Mouse (Mus musculus) intestine, embryonic 15.5 days (tissue): ENCODE results near the gene Fgd3. TPM values are rescaled to one million over a fixed set of nuclear protein-coding genes. Genes with fewer than 3 reads are reported as not detected.

ENCODE experiments used
- ATAC-seq: fragments of 200-750 bp; cut with Nextera tagmentation; 2 replicates; pipeline ENCODE4 v1.8.0; 2017; ENCODE audit warnings: moderate TSS enrichment, moderate library complexity
- H3K27ac ChIP-seq: fragments of 300-500 bp; sonication (generic); 2 replicates; pipeline ENCODE4 v1.5.1; 2015; ENCODE audit warnings: mild to moderate bottlenecking, inconsistent platforms
- H3K27me3 ChIP-seq: fragments of 300-500 bp; sonication (generic); replicated peaks from 2 replicates; pipeline ENCODE4 v1.6.1; 2015; ENCODE audit warnings: inconsistent platforms
- H3K36me3 ChIP-seq: fragments of 300-500 bp; sonication (generic); 2 replicates; pipeline ENCODE4 v1.6.1; 2015; ENCODE audit warnings: inconsistent platforms
- H3K4me1 ChIP-seq: fragments of 300-500 bp; sonication (generic); replicated peaks from 2 replicates; pipeline ENCODE4 v1.6.1; 2015; ENCODE audit warnings: inconsistent platforms
- H3K4me2 ChIP-seq: fragments of 300-500 bp; sonication (generic); replicated peaks from 2 replicates; pipeline ENCODE4 v1.6.1; 2015; ENCODE audit warnings: mild to moderate bottlenecking, inconsistent platforms
- H3K4me3 ChIP-seq: fragments of 300-500 bp; sonication (generic); replicated peaks from 2 replicates; pipeline ENCODE4 v1.5.1; 2015; ENCODE audit warnings: inconsistent platforms
- H3K9ac ChIP-seq: fragments of 300-500 bp; sonication (generic); 2 replicates; pipeline ENCODE4 v1.6.1; 2015; ENCODE audit warnings: inconsistent platforms
- H3K9me3 ChIP-seq: fragments of 300-500 bp; sonication (generic); 2 replicates; pipeline ENCODE4 v1.6.1; 2016; ENCODE audit warnings: inconsistent platforms
- WGBS: fragments of 180-500 bp; shearing (Covaris S2); methylation state at CpG from one replicate; pipeline ENCODE4 v1.1.7; 2015; 5-methylcytosine and 5-hydroxymethylcytosine counted together
- polyA plus RNA-seq: library from polyadenylated mRNA; unstranded; fragments of >200 nt; fragmentation: Nextera tagmentation; extraction: Ambion mirVana; gene quantifications from 2 replicates; pipeline ENCODE4 v1.2.1, GENCODE M21; 2015

Gene Fgd3
- 0.94 and 0.95 TPM in 2 replicates for polyA plus RNA-seq

DNA sequence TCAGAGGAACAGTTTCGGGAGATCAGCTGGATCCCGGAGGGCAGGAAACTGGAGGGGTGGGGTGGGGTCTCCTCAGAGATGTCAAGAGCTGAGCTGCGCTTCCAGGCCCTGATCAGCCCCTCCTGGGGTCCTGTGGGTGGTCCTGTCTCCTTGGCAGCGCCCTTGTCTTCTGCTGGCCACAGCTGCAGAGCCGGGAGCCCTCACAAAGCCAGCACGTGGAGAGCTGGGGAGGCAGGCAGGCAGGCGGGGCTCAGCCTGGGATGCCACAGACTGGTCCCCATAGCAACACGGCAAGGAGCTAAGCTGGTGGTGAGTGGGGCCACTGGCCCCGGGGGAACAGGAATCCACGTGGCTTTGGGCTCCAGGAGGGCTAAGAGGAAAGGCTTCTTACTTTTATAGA, at the start of gene Fgd3:
Fgd3 (minus strand) TSS at position 272 of the 400 bp plus-strand sequence.
- Histone ChIP-seq H3K4me3 (no peak within 1 kb of the TSS), H3K4me1 (peaks cover 15% of the 10 kb centered on the region), H3K9ac (peak within 1 kb of the TSS; percentile 41), H3K36me3 (no peaks in the 10 kb centered on the region), H3K27me3 (no peaks in the 10 kb centered on the region), H3K4me2 (peak within 1 kb of the TSS; percentile 54), H3K27ac (no peak within 1 kb of the TSS), H3K9me3 (no peaks in the 10 kb centered on the region)
- ATAC-seq: peak; percentile 74
- WGBS: 4% methylated on average over 10 of the region's 10 CpGs

DNA sequence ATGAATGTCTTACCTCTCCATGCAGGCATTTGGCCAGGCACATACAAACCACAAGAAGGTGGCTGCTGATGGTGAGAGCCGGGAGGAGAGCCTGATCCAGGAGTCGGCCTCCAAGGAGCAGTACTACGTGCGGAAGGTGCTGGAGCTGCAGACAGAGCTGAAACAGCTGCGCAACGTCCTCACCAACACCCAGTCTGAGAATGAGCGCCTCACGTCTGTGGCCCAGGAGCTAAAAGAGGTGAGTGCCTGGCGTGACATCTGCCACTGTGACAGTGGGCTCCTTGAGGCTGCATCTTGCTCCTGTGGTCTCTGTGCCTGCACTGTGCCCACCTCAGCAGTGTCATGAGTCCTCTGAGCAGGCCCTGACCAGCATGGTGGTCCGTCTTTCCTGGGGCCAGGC, 49.3 kb upstream of the Fgd3 start:
- no peak overlapping the region for H3K27ac ChIP-seq
- peaks cover 14% of the 10 kb centered on the region for H3K4me1 ChIP-seq
- 0 out of 2 replicates have a peak, but pooled peaks cover 5% of the 10 kb centered on the region for H3K36me3 ChIP-seq
- H3K4me3 ChIP-seq: no peak overlapping the region
- no peak overlapping the region for H3K9ac ChIP-seq
- no peaks in the 10 kb centered on the region for H3K27me3 ChIP-seq
- no peaks in the 10 kb centered on the region for H3K9me3 ChIP-seq
- no peak for ATAC-seq
- 89% methylated on average over 10 of the region's 10 CpGs for WGBS
- no peak overlapping the region for H3K4me2 ChIP-seq

DNA sequence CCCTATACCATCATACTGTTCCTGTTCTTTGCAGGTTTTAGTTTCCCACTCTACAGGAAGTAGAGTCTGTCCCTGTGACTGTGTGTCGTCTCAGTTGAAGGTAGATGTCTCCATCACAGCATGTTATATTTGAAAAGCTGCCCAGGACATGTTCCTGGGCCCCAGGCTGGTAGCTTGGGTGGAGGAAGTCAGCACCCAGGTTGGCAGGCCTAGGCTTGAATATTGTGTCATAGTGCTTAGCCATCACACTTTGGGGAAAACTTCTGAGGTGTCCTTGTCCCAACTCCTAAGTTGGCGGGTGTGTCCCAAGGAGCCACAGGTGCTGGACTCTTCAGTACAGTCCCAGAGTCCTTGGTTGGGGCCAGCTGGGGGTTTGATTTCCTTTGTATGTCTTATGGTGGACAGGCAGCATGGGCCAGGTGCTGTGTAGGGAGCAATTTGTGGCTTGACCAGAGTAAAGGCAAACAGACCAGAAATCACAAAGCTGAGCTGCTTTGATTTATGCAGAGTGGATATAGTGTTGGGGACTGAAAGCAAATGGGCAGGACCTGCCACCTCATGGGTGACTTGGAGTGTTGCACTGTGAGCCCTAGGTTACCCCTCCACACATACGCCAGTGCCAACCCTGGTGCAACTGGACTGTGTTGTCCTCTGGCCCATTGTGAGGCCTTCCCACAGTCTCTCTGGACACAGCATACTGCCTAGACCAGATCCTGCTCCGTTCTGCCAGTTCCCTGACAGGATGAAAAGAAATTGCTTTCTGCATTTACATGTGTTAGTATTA, 47.7 kb upstream of the Fgd3 start:
- 78% methylated on average over 4 of the region's 4 CpGs for WGBS
- Histone ChIP-seq H3K27ac (no peak overlapping the region), H3K9me3 (no peaks in the 10 kb centered on the region)

DNA sequence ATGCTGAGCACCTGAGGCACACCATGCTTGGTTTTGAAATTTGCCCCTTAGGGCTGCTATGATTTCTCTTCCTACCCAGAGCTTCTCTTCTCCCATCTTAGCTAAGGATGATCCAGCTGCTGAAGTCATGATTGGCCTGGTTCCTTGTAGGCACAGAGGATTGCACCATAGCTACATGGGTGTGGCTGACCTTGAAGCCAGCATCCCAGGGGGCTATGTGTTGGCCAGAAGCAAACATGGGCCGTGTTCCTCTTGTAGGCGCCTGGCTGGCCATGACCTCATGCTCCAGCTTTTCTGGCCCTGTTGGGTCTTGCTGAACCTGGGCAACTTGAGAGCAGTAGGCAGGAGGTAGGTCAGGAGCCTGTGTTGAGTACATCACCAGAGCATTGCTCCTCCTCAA, 44.6 kb upstream of the Fgd3 start:
- H3K4me3 ChIP-seq: no peak overlapping the region
- WGBS: 64% methylated on average over 2 of the region's 2 CpGs
- no peak for ATAC-seq

More for the DNA sequence above, 47.7 kb upstream of the Fgd3 start:
- Histone ChIP-seq H3K36me3 (0 out of 2 replicates have a peak, but pooled peaks cover 5% of the 10 kb centered on the region), H3K4me3 (no peak overlapping the region), H3K9ac (no peak overlapping the region), H3K27me3 (no peaks in the 10 kb centered on the region), H3K4me2 (no peak overlapping the region), H3K4me1 (peaks cover 15% of the 10 kb centered on the region)
- no peak for ATAC-seq

DNA sequence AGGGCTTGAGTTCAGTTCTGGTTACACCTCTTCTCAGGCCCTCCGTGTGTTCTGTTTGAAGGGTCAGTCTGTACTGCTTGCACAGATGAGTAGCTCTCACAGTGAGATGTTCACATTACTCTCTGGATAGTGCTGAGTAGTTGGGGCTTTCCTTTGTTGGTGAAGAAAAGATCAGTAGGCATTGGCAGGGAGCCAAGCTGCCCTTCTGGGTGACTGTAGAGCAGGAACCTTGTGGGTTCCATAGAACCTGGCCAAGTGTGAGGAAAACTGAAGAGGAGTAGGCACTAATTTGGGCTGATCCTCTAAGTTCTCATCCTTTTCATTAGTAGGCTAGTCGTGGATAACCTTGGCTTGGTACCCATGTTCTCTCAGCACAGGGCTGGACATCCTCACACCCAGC, 42.7 kb upstream of the Fgd3 start:
- H3K9ac ChIP-seq: no peak overlapping the region
- peaks cover 13% of the 10 kb centered on the region for H3K4me1 ChIP-seq
- H3K27ac ChIP-seq: no peak overlapping the region
- H3K27me3 ChIP-seq: no peaks in the 10 kb centered on the region
- no peak overlapping the region for H3K4me2 ChIP-seq
- no peak overlapping the region for H3K4me3 ChIP-seq
- ATAC-seq: no peak; the same call in 1 of the 2 replicates
- H3K9me3 ChIP-seq: no peaks in the 10 kb centered on the region
- 85% methylated on average over 2 of the region's 2 CpGs for WGBS
- H3K36me3 ChIP-seq: no peaks in the 10 kb centered on the region

More for the DNA sequence above, 44.6 kb upstream of the Fgd3 start:
- Histone ChIP-seq H3K4me2 (no peak overlapping the region), H3K9me3 (no peaks in the 10 kb centered on the region), H3K9ac (no peak overlapping the region), H3K36me3 (0 out of 2 replicates have a peak, but pooled peaks cover 4% of the 10 kb centered on the region), H3K4me1 (peaks cover 13% of the 10 kb centered on the region), H3K27me3 (no peaks in the 10 kb centered on the region), H3K27ac (no peak overlapping the region)

DNA sequence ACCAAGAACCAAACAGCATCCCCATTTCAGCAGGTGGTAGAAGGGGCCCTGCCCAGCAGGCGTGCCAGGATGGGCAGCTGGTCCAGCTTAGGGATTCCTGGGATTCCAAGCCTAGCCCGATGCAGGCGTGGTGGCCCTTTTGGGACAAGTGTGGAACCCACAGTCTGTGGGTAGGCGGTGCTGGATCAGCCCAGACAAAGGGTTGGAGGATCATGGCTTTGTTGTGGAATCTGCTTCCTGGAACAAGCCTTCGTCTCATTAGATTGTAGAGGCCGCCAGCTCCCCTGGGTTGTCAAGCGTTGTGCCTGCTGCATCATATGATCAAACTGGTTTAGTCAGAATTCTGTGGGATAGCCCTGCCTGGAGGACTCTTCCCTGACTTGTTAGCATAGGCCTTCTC, 42.3 kb upstream of the Fgd3 start:
- no peak overlapping the region for H3K9ac ChIP-seq
- H3K27ac ChIP-seq: no peak overlapping the region
- peak; percentile 17; the same call in 1 of the 2 replicates for ATAC-seq
- no peaks in the 10 kb centered on the region for H3K27me3 ChIP-seq
- H3K9me3 ChIP-seq: no peaks in the 10 kb centered on the region
- H3K4me3 ChIP-seq: no peak overlapping the region
- H3K4me1 ChIP-seq: peaks cover 13% of the 10 kb centered on the region
- H3K36me3 ChIP-seq: no peaks in the 10 kb centered on the region
- no peak overlapping the region for H3K4me2 ChIP-seq
- WGBS: 77% methylated on average over 7 of the region's 7 CpGs

DNA sequence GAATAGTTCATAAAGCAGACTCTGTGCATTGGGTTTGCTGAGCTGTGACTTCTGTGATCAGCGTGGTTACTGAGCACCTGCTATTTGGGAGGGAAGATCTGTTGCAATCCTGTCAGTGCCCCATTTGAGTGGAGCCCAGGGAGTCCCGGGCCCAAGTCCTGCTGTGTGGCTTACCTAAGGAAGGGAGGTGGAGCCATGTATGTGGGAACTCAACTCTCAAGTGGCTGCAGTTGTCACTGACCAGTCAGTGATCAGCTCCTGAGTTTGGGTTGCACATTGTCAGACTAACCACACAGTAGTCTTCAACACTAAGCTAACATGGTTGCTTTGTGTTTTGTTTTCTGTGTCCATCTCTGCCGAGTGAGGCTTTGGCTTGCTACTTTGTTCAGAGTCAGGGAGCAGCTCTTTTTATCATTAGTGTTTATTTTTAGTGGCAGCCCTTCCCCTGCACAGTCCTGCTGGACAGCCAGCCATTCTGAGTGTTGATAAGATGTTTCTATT, 40.8 kb upstream of the Fgd3 start:
- H3K27ac ChIP-seq: 0 out of 2 replicates have a peak overlapping the region, but pooled peaks have one; percentile 1
- no peak overlapping the region for H3K9ac ChIP-seq
- H3K4me3 ChIP-seq: no peak overlapping the region
- no peaks in the 10 kb centered on the region for H3K9me3 ChIP-seq
- WGBS: 15% methylated on average over 3 of the region's 3 CpGs
- H3K4me2 ChIP-seq: no peak overlapping the region
- no peak for ATAC-seq
- H3K27me3 ChIP-seq: no peaks in the 10 kb centered on the region
- peaks cover 13% of the 10 kb centered on the region for H3K4me1 ChIP-seq
- H3K36me3 ChIP-seq: no peaks in the 10 kb centered on the region

DNA sequence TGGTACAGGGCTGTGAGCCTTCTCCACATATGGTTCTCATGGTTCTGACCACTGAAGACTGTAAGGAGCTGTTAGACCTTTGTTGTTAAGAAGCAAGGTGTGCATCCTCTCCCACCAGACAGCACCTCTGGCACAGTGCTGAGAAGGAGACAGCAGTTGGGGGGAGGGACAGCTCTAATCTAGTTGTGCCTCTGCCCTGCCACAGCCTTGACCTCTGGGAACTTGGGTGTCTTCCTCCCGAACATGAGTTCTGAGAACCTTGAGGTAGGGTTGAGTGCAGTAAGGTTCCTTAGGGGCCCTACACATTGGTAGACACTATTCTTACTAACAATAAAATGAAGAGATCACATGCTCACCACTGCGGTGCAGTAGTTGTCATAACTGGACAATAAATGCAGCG, 38.1 kb upstream of the Fgd3 start:
- H3K9ac ChIP-seq: no peak overlapping the region
- no peaks in the 10 kb centered on the region for H3K9me3 ChIP-seq
- H3K4me3 ChIP-seq: no peak overlapping the region
- peaks cover 13% of the 10 kb centered on the region for H3K4me1 ChIP-seq
- 80% methylated on average over 3 of the region's 3 CpGs for WGBS
- no peaks in the 10 kb centered on the region for H3K36me3 ChIP-seq
- no peak overlapping the region for H3K4me2 ChIP-seq
- H3K27me3 ChIP-seq: no peaks in the 10 kb centered on the region
- no peak overlapping the region for H3K27ac ChIP-seq
- no peak for ATAC-seq

DNA sequence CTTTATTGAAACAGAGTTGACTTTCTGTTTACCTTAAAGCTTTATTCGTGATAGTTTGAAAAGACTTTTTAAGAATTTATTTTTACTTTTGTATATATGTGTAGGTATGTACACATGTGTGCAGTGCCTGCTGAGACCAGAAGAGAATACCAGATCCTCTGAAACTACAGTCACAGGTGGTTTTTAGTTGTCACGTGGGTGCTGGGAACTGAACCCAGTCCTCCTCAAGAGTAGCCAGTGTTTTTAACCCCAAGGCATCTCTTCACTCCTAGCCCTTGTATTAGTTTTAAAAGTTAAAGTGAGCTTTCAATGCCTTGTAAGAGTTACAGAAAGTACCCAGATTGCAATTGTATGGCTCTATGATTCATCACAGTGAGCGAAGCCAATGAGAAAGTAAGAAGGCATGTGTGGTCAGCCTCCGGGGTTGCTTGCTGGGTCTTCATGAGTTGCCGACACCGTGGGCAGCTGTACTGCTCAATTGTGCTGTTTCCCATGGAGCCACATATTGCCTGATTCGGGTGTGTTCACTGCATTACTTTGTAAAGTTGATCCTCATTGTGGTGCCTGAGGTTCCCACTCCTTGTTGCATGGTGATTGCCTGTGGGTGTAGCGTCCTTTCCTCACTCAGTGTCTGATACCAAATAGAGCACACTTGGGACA, 37.4 kb upstream of the Fgd3 start:
- no peaks in the 10 kb centered on the region for H3K9me3 ChIP-seq
- ATAC-seq: no peak
- no peak overlapping the region for H3K27ac ChIP-seq
- no peaks in the 10 kb centered on the region for H3K27me3 ChIP-seq
- H3K4me2 ChIP-seq: no peak overlapping the region
- H3K4me1 ChIP-seq: peaks cover 12% of the 10 kb centered on the region
- no peak overlapping the region for H3K4me3 ChIP-seq
- no peak overlapping the region for H3K9ac ChIP-seq
- H3K36me3 ChIP-seq: no peaks in the 10 kb centered on the region
- WGBS: 94% methylated on average over 8 of the region's 8 CpGs

DNA sequence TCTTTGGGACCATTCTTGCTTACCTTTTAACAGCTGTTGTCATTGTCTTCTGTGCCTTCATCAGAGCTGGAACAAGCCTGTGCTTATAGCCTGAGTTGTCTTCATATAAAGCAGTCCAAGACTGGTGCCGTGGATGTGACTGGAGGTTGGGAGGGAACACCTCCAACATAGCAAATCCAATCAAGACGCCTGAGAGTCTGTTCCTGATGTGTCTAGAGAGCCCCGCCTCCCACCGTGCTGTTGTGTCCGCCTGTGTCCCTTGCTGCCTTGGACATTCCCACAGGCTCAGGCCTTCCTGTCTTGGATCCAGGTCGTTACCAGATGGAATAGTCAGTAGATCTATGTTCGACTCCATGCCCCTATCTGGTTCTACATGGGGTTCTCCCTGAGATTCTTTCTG, 36.0 kb upstream of the Fgd3 start:
- 90% methylated on average over 7 of the region's 7 CpGs for WGBS

DNA sequence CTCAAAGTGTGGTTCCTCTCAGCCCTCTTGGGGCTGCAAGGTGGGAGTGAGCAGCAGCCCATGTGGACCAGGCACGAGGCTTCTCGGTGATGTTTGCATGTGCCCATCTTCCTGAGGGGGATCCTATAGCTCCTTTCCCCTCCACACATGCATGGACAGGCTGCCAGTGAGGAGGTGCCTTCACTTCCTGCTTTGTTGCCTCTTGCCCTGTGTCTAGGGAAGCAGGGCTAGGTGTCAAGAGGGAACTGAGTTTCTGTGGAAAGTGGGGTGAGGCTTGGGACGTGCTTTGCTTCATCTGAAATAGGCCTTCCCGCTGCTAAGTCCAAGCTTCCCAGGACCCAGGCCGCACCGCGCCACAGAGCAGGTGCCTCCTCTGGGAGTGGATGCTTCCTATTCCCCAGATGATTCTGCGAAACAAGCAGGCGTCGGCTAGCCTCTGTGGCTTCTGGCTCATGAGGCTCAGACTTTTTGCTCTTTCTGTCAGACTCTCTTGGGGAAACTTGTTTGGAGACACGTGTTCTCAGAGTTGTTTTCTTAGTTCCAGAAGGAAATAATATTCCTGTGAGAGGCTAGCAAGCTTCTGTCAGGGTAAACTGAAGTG, 35.5 kb upstream of the Fgd3 start:
- H3K9ac ChIP-seq: no peak overlapping the region
- no peak overlapping the region for H3K4me2 ChIP-seq
- no peaks in the 10 kb centered on the region for H3K27me3 ChIP-seq
- H3K4me3 ChIP-seq: no peak overlapping the region
- H3K9me3 ChIP-seq: no peaks in the 10 kb centered on the region
- WGBS: 79% methylated on average over 11 of the region's 11 CpGs
- H3K27ac ChIP-seq: no peak overlapping the region
- H3K36me3 ChIP-seq: no peaks in the 10 kb centered on the region
- no peak for ATAC-seq
- H3K4me1 ChIP-seq: 0 out of 2 replicates have a peak, but pooled peaks cover 3% of the 10 kb centered on the region

More for the DNA sequence above, 36.0 kb upstream of the Fgd3 start:
- Histone ChIP-seq H3K36me3 (no peaks in the 10 kb centered on the region), H3K4me3 (no peak overlapping the region), H3K4me2 (no peak overlapping the region), H3K4me1 (peaks cover 7% of the 10 kb centered on the region), H3K9me3 (no peaks in the 10 kb centered on the region), H3K27ac (no peak overlapping the region), H3K9ac (no peak overlapping the region), H3K27me3 (no peaks in the 10 kb centered on the region)
- no peak for ATAC-seq

DNA sequence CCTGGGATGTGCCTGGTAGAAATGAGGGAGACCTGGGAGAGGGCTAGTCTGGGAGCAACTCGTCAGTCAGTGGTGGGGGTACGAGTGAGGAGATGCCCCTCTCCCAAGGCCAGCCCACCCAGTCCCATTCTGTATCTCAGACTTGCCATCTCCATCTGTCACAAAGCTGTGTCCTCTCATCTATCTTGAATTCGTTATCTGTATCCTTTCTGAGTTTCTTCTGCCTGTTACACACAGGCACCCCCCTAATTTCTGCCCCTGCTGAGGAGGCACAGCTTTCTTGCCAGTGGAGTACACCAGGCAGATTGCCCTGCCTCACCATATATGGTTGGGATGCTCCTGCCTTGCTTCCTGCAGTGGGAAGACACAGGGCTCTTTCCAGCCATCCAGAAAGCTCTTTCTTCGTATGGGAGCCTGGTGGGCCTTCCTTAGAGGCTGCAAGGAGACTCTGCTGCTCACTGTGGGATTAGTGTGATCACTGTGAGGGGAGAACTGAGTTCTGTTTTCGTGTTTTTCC, 33.9 kb upstream of the Fgd3 start:
- H3K9ac ChIP-seq: no peak overlapping the region
- no peaks in the 10 kb centered on the region for H3K36me3 ChIP-seq
- no peak overlapping the region for H3K4me3 ChIP-seq
- 0 out of 2 replicates have a peak, but pooled peaks cover 3% of the 10 kb centered on the region for H3K4me1 ChIP-seq
- no peaks in the 10 kb centered on the region for H3K27me3 ChIP-seq
- H3K27ac ChIP-seq: no peak overlapping the region
- WGBS: 70% methylated on average over 5 of the region's 5 CpGs
- ATAC-seq: no peak
- H3K4me2 ChIP-seq: no peak overlapping the region
- no peaks in the 10 kb centered on the region for H3K9me3 ChIP-seq
